Mouse (Mus musculus) frontal cortex, postnatal 10 days (tissue): ENCODE data around the gene Adam12.

Experiments used
- DNase-seq, 2 experiments: peaks; one replicate each; pipeline ENCODE4 v3.0.0; 2022; ENCODE audit warnings: low spot score in 2 of 2, mixed read lengths in 1 of 2

Adam12 gene

GRCm38 (mm10) chr7:134009157-134009556 lies 222.8 kb downstream of the Adam12 start:
- no peak for DNase-seq

DNA sequence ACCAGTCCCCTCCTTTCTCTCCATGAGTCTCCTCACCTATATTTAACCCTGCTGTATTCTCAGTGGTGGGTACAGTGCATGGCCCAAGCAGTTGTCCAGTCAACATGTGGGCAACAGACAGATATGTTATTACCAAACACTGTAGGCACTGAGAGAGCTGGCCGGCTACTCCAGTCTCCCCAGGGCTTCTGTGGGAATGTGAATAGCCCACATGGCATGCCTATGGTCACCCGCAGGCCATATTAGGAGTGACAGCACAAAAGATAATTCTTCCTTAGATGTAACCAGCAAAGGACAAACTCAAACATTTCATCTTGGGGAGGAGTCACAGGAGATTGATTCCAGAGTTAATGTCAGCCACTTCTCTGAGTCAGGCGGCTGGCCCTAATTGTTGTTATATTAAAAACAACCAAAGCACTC lies 224.0 kb downstream of the Adam12 start:
- no peak for DNase-seq

- DNase-seq: no peak
Observed at GRCm38 (mm10) chr7:134001581-134001980, 230.4 kb downstream of the Adam12 start.

- no peak for DNase-seq
Observed at GRCm38 (mm10) chr7:133990930-133991329, 241.0 kb downstream of the Adam12 start.

DNA sequence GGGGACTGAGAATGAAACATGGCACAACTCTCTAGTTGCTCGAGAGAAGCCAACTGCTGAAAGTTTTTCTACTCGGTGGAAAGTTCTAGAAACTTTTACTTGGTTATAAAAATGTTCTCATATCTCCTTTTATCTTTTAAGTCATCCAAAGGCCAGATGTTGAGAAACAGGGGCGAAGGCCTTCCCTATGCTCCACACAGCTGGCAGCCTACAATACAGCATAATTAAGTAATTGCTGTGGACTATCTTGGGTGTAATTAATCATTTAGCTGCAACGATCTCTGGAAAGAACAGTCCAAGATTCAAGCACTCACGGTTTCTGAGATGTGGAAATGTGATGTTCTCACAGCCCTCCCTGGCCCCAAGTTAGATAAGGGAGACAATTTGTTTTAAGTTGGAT lies 243.6 kb downstream of the Adam12 start:
- no peak for DNase-seq

- DNase-seq: no peak
Observed at GRCm38 (mm10) chr7:133986201-133986600, 245.7 kb downstream of the Adam12 start.

- DNase-seq: no peak
Observed at GRCm38 (mm10) chr7:133985648-133986047, 246.3 kb downstream of the Adam12 start.

- no peak for DNase-seq
Observed at GRCm38 (mm10) chr7:133976388-133977122, 255.4 kb downstream of the Adam12 start.

DNA sequence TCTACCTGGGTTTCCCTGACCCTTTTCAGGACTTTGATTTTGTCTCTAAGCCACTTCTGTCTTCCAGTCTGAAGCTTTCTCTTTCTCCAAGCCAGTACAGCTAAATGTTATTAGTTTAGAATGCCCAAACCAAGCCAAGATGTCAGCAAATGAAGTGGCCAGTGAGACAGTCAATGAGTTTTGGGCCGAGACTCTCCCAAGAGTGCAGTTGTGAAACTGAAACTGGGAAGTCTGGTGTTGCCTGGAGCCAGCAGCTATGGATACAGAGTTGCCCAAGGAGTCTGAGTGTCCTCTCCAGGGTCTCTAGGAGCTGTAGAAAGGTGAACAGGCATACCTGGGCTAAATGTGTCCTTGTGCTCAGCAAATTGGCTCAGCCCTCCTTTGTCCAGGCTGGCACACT lies 260.9 kb downstream of the Adam12 start:
- no peak for DNase-seq

GRCm38 (mm10) chr7:133970407-133970806 lies 261.5 kb downstream of the Adam12 start:
- DNase-seq: no peak

GRCm38 (mm10) chr7:133967906-133968305 lies 264.0 kb downstream of the Adam12 start:
- DNase-seq: no peak

DNA sequence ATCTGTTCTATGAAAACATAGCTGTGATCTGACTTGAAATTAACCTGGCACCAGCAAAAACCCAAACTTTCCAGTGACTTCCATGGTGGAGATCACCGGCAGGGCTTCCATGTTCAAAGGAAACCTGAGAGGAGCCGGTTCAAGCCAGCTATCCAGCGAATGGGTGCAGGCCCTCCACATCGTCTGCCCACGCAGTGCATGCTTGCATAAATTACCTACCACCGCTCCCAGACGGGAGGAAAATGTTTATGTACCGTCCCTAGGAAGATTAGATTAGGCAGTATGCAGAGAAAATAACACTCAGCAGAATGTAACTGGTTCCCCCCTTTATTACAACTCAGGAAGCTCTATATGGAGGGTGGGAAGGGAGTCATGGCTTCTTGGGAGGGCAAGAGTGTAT lies 268.4 kb downstream of the Adam12 start:
- no peak for DNase-seq

- peak in 1 of 2 experiments; percentile 22 for DNase-seq
Observed at GRCm38 (mm10) chr7:133959200-133959599, 272.7 kb downstream of the Adam12 start.

- DNase-seq: no peak
Observed at GRCm38 (mm10) chr7:133957873-133958272, 274.1 kb downstream of the Adam12 start.

GRCm38 (mm10) chr7:133954111-133955091 lies 277.5 kb downstream of the Adam12 start:
- no peak for DNase-seq

GRCm38 (mm10) chr7:133951777-133952545 lies 280.0 kb downstream of the Adam12 start:
- DNase-seq: no peak

DNA sequence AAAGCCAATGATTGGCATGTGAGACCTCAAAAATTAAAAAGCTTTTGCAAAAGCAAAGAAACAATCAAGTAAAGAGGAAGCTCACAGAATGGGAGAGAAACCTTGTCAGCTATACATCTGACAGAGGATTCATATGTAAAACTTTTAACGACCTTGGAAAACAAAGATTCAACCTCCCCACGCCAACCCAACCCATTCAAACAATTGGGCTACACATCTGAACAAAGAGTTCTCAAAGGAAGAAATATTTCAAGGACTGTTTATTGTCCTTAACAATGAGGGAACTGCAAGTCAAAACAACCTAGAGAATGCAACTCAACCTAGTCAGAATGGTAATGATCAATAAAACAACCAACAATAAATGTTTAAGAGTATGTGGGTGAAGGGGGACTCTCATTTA lies 284.6 kb downstream of the Adam12 start:
- no peak for DNase-seq

DNA sequence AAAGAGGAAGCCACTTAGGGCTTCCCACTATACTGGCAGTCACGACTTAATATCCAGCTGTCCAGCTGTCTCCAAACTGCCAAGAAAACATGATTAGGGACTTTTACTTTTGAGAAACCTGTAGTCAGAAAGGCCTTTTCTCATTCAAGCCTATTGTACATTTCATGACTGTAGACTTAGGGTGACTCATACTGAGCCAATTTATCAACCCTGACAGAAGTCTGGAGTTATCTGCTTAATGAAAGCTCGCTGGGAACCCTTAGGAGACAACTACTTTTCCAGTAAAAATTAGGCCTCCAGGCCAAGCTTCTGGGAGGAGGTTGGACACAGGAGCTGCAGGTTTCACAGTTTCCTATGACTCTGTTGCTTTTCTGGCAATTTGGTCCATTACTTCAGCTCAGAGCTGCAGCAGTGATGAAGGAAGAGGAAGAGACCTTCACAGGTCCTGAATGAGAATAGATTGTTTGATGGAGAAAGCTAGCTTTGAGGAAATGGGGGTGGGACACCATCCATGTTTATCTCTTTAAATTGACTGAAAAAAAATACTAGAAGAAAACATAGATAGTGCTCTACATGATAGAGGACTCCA lies 285.1 kb downstream of the Adam12 start:
- no peak for DNase-seq

DNA sequence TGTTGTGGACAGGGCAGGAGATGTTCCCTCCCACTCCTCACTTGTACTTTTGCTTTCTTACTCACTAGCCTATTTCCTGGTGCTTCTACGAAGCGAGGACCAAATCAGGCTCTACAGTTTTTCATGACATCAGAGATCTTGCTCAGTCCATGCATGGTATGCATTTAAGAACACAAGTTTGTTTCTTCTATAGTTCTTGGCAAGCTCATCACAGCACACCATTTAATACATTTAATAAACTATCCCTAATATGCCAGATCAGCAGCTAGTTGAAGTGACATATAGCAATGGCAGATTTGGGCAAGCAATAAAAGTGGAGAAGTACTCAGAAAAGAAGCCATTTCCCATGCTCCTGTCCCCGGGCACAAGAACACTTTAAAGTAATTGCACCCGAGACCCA lies 285.8 kb downstream of the Adam12 start:
- DNase-seq: no peak

DNA sequence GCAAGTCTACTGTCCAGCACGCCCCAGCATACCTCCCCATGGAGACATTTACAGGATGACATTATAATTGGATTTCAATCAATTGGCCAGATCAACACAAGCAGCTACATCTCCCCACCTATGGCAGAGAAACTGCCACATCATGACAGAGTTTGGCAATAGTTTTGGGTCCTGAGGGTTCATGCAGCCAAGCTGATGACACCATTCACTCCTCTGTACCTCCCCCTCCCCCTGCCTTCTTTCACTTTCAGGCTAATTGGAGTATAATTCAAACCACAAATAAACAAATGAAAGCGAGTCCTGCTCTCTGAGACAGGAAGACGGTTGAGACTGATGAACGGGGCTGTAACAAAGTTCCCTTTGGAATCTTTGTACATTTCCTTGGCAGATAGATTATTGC lies 291.5 kb downstream of the Adam12 start:
- DNase-seq: no peak

DNA sequence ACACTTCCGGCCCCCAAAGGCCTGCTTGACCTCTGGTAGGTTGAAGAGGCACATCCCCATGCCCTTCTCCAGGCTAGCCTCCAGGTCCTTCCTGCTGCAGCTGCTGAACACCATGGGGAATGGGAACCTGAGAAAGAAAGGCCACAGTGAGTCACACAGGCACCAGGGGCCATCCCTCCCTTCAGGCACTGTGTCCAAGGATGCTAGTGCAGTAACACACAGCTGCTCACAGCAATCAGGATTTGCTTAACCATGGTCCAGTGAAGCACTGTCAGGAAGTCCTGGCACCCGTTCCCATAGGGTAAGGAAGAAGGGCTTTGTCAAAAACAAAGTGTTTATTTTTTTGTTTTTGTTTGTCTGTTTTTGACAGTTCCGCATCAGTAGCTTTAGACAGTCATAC lies 294.5 kb downstream of the Adam12 start:
- no peak for DNase-seq

DNA sequence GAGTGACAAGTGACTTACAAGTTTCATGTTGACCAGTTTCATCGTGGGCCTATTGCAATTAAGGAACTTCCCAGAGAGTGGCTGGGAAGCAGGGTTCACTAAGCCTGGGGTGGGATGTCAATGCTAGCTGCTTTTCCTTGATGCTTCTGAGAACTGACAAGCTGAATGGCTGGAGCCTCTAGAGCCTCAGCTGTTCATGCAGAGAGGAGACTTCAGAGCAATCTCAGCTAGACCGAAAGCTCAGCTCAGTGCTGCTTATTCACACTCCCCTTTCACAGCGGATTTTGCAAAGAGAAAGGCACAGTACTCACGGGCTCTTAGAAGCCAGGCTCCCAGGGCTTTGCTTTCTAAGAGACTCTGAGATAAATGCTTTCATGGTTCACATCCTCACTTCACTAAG lies 295.6 kb downstream of the Adam12 start:
- no peak for DNase-seq
